Mouse (Mus musculus) regulatory T cell (primary cell): Measurements from ENCODE around the gene Phyhipl.

Source experiments
- in situ Hi-C: fragments of 300-600 bp; cut with MboI, MseI; formaldehyde crosslinking; loops from one replicate; pipeline ENCODE4 v1.15.1; 2025; ENCODE audit warnings: high pct_unique_total_duplicates

Gene Phyhipl

GRCm38 (mm10) chr10:70533301-70533781 is 122.4 kb downstream of the Phyhipl start:
- in situ Hi-C loops = no loop called here

GRCm38 (mm10) chr10:70532249-70532648 is 123.5 kb downstream of the Phyhipl start:
- in situ Hi-C loops = no loop called here

GRCm38 (mm10) chr10:70530185-70530823 is 125.5 kb downstream of the Phyhipl start:
- in situ Hi-C loops = no loop called here

DNA sequence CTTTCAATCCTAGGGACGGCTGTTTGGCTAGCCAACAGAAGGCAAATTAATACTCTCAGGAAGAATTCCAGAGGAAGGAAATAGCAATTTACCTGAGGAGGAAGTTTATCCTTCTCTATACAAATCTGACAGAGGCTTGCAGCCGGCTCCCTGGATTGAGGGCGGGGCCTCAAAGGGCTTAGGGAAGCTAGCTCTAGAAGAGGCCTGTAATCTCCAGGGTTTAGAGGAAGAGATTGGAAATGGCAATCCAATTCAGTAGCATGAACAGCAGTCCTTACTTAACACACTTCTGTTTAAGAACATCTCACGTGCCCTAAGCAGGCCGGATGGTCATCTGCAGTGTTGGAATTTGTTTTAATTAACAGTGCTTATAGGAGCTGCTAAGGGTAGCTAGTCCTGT is 134.4 kb downstream of the Phyhipl start:
- in situ Hi-C loops = no loop called here

DNA sequence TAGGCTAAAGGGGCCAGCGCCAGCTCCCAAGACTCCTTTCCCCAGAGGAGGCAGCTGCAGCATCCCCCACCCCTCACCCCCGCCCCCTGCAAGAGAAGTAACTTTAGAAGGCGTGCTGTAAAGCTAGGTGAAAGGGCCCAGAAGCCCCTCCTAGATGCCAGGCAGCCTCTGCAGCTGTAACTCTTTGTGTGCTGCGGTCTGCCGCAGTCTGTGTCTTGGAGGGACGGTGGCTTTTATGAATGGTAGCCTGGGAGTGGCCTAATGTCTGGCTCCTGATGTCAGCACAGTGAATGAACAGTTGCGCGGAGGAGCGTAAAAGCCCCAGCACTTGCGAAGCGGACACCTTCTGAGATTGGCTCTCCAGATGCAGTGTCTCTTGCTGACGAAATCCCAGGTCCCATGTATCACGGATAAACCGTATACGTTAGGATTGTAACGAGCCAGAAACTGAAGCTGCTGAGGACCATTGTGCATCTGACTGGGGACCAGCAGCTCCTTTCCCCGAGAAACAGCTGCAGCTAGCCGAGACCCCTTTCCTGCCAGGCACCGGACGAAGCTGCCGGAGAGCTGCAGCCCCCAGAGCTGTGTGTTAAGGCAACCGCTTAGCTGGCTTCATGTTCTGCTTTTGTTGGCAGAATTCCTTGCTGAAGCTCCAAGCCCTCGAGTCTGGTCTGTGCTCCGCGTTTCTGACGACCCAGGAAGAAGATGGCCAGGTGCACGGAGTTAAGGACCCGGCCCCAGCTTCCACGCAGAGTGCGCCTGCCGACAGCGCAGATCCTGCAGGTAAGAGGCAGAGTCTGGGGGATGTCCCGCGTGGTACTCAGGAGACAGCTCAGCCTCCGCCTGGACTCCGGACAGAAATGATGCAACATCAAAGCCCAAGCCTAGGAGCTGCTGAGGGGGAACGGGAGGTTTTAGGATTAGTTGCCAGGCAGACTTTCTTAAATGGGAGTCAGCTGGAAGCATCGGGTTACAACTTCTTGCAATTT is 135.3 kb downstream of the Phyhipl start:
- in situ Hi-C loops = no loop called here

DNA sequence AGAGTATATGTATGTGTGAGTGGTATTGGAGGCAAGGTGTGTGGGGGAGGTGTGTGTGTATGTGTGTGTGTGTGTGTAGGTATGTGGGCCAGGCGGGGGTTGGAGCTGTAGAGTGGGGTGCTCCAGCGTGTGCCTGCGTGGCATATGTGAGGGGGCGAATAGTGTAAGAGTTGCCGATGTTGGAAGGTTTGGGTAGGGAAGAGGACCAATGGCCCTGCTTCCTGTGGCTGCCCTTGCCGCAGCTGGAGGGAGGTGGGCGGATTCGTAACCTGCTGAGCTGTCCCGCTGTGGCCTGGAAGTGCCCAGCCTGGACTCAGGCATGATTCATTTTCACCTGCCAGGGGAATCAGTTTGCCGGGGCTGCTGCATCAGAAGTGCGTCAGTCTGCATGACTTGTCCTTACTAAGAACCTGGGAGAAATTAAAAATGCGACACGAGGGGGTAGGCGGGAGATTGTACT is 136.1 kb downstream of the Phyhipl start:
- in situ Hi-C loops = no loop called here

DNA sequence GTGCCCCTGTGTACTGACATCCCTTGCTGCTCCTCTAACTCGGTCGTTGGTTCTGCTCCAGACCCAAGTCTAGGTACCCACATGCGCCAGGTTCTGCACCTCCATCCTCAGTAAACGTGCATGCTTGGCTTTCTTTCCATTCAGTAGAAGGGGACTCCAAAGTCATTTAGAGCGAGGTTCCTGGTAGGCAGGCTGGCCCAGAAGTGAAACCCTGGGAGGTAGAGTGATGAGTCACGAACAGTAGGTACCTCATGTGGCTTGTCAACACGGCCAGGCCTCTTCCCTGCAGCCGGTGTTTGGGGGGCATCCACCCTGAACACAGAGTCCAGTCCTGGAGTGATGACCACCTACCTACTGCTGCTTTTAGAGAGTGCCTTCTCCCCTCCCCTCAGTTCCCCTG is 139.1 kb downstream of the Phyhipl start:
- in situ Hi-C loops = no loop called here

DNA sequence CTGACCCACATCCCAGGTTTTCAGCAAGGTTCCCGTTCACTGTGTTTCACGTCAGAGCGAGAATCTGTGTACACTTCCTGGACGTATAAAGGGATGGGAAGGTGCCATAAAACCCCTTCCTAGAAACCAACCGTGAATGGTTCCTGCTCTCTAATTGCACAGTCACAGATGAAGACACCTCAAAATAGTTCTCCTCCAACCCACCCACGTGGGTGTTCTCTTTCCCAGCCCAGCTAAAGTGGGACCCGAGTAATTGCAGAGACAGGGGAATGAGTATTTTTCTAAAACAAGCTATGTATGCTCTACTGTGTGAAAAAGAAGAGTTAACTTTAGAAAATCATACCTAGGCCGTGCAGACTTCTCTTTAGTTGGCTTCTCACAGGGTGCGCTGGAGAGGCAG is 140.9 kb downstream of the Phyhipl start:
- in situ Hi-C loops = no loop called here

GRCm38 (mm10) chr10:70507880-70508279 is 147.9 kb downstream of the Phyhipl start:
- in situ Hi-C loops = no loop called here
